Mouse (Mus musculus) ES-E14 (cell line): ENCODE measurements around the gene Fmr1. TPM values are rescaled to one million over a fixed set of nuclear protein-coding genes. Genes with fewer than 3 reads are reported as not detected.
A peak's percentile ranks its signal among the peaks of the same experiment; 100 is the strongest.
"Not testable (repeated sequence)": the region's sequence is repeated elsewhere in the genome, so short reads cannot be mapped to it uniquely, and the experiment has no call there.

Experiments used
- DNase-seq: peaks from one replicate; pipeline ENCODE4 v3.0.0-alpha.2; 2013; ENCODE audit warnings: low read depth, low spot score
- H3K27ac ChIP-seq: 2 replicates; pipeline ENCODE4 v1.5.1; 2012; ENCODE audit warnings: low read depth, mild to moderate bottlenecking, low read length, moderate library complexity, mixed read lengths; ENCODE audit not compliant: poor library complexity, insufficient read depth, severe bottlenecking
- H3K36me3 ChIP-seq: 2 replicates; pipeline ENCODE4 v1.6.1; 2012; ENCODE audit warnings: mild to moderate bottlenecking, low read length, moderate library complexity, mixed read lengths; ENCODE audit not compliant: control insufficient read depth, poor library complexity, insufficient read depth, severe bottlenecking
- H3K4me1 ChIP-seq, 2 experiments: fragments of 150-350 bp in 1 of 2; sonication (generic) in 1 of 2; 2 replicates each; pipeline ENCODE4 v1.6.1; 2012; ENCODE audit warnings: low read length in 2 of 2, mild to moderate bottlenecking in 1 of 2, mixed read lengths in 1 of 2; ENCODE audit not compliant: control insufficient read depth in 2 of 2, insufficient read depth in 2 of 2, poor library complexity in 1 of 2
- H3K4me3 ChIP-seq, 2 experiments: fragments of 150-350 bp in 1 of 2; sonication (generic) in 1 of 2; 2 replicates each; pipeline ENCODE4 v1.5.1; 2012; ENCODE audit warnings: low read length in 2 of 2, low read depth in 1 of 2, mild to moderate bottlenecking in 1 of 2, mixed read lengths in 1 of 2; ENCODE audit not compliant: insufficient read depth in 1 of 2, poor library complexity in 1 of 2, severe bottlenecking in 1 of 2
- H3K9ac ChIP-seq: 2 replicates; pipeline ENCODE4 v1.6.1; 2012; ENCODE audit warnings: low read depth, mild to moderate bottlenecking, low read length, mixed read lengths; ENCODE audit not compliant: poor library complexity, insufficient read depth, severe bottlenecking
- H3K9me3 ChIP-seq: fragments of 150-350 bp; sonication (generic); 2 replicates; pipeline ENCODE4 v1.6.1; 2012; ENCODE audit warnings: low read depth, mild to moderate bottlenecking, low read length; ENCODE audit not compliant: control insufficient read depth, insufficient read depth
- CHD2 ChIP-seq: IDR thresholded peaks from 2 replicates; pipeline ENCODE4 v1.6.1; 2014; ENCODE audit warnings: mild to moderate bottlenecking, low read depth, low read length, inconsistent platforms
- HCFC1 ChIP-seq: IDR thresholded peaks from 2 replicates; pipeline ENCODE4 v1.6.1; 2012; ENCODE audit warnings: low read length, inconsistent platforms, borderline replicate concordance; ENCODE audit not compliant: insufficient read depth
- MAFK ChIP-seq: IDR thresholded peaks from 2 replicates; pipeline ENCODE4 v1.6.1; 2014; ENCODE audit warnings: mild to moderate bottlenecking, low read depth, low read length, inconsistent platforms; ENCODE audit not compliant: insufficient read depth
- ZC3H11A ChIP-seq: IDR thresholded peaks from 2 replicates; pipeline ENCODE4 v1.6.1; 2012; ENCODE audit warnings: low read depth, mild to moderate bottlenecking, inconsistent platforms, low read length, borderline replicate concordance
- ZNF384 ChIP-seq: IDR thresholded peaks from 2 replicates; pipeline ENCODE4 v1.6.1; 2012; ENCODE audit warnings: low read depth, low read length, inconsistent platforms
- in situ Hi-C, 2 experiments: fragments of 600-800 bp; cut with MboI; formaldehyde crosslinking; loops; one replicate each; pipeline ENCODE4 v1.15.1; 2025; ENCODE audit warnings: low sequenced_read_pairs in 2 of 2, inconsistent platforms in 1 of 2; ENCODE audit not compliant: unreplicated experiment in 2 of 2
- total RNA-seq: library from RNA; depleted of rRNA; stranded (reverse); fragments of 300-350 nt; gene quantifications from 2 replicates; pipeline ENCODE4 v1.2.3, GENCODE M21; 2012

The Fmr1 gene
- total RNA-seq, 1 experiment = 38.5 TPM

DNA sequence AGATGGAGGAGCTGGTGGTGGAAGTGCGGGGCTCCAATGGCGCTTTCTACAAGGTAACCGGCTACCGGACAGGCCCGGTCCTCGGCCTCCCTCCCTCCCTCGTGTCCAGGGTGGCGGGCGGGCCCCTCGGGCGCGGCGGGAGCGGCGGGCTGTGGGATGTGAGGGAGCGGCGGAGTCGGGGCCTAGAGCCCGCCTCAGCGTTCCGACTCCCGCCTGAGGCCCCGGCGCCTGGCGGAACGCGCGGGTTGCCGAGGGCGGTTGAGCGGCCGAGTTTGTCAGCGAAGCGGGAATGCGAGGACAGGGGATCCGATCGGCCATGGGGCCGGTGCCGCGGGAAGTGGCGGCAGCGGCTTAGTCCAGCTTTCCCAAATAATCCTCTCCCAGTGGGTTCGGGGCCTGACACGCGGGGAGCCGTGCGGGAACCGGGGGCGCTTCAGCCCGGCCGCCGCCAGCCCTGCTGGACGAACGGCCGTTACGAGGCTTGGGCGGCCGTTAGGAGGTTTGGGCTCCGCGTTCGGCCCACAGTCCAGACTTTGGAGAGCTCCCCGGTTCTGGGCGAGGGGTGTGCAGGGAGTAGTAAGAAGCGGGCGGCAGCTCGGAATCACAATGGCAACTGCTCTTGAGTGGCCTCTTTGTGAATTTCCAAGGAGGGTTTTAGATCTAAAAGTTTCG is 610 bp downstream of the Fmr1 start:
- H3K9me3 ChIP-seq = no peaks in the 10 kb centered on the region
- no peaks in the 10 kb centered on the region for H3K36me3 ChIP-seq
- in situ Hi-C loops = no loop called here
- peak overlapping the region; percentile 81 for H3K27ac ChIP-seq
- H3K4me1 ChIP-seq = peaks cover 0 to 2% of the 10 kb centered on the region in 2 experiments; a peak in 1 of 4 replicates
- no peak for TF ChIP-seq HCFC1
- TF ChIP-seq MAFK = no peak
- no peak for TF ChIP-seq CHD2
- TF ChIP-seq ZC3H11A = no peak
- no peak for TF ChIP-seq ZNF384
- DNase-seq = no peak
- peak overlapping the region; percentile 79 to 90 for H3K4me3 ChIP-seq
- H3K9ac ChIP-seq = peak overlapping the region; percentile 82

GRCm38 (mm10) chrX:68684706-68685105 is 6.4 kb downstream of the Fmr1 start:
- in situ Hi-C loops = no loop called here
- Histone ChIP-seq H3K36me3 (no peaks in the 10 kb centered on the region), H3K9ac (no peak overlapping the region), H3K9me3 (no peaks in the 10 kb centered on the region), H3K27ac (no peak overlapping the region), H3K4me1 (no peaks in the 10 kb centered on the region; a peak in 1 of 4 replicates), H3K4me3 (no peak overlapping the region)
- TF ChIP-seq HCFC1 (no peak), MAFK (no peak), ZC3H11A (no peak), ZNF384 (no peak), CHD2 (no peak)
- no peak for DNase-seq

DNA sequence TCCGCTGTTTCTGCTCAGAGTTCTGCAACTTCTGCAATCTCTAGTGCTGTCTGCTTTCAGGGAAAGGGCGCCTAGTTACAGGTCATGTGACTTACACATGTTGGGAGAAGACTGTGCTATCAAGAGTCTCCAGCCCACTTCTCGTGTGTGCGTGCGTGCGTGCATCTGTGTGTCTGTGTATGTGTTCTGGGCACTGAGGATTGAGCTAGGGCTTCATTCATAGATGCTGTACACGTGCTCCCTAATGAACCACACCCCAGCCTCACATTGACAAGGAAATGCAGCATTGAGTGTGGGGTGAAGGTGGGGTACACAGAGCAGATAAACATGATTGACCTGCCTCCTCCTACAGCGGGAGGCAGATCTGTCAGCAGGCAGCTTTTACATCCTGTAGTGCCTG is 13.6 kb downstream of the Fmr1 start:
- H3K36me3 ChIP-seq, H3K27ac ChIP-seq, H3K9ac ChIP-seq, H3K9me3 ChIP-seq, DNase-seq, H3K4me3 ChIP-seq, H3K4me1 ChIP-seq, in situ Hi-C loops: not testable (repeated sequence)

GRCm38 (mm10) chrX:68736902-68737301 is 58.6 kb downstream of the Fmr1 start:
- H3K36me3 ChIP-seq = no peaks in the 10 kb centered on the region
- H3K9ac ChIP-seq = no peak overlapping the region
- in situ Hi-C loops = no loop called here
- no peaks in the 10 kb centered on the region for H3K4me1 ChIP-seq
- no peak overlapping the region for H3K4me3 ChIP-seq
- no peak for DNase-seq
- H3K9me3 ChIP-seq = no peaks in the 10 kb centered on the region
- H3K27ac ChIP-seq = no peak overlapping the region
- no peak for TF ChIP-seq HCFC1
- no peak for TF ChIP-seq ZC3H11A

DNA sequence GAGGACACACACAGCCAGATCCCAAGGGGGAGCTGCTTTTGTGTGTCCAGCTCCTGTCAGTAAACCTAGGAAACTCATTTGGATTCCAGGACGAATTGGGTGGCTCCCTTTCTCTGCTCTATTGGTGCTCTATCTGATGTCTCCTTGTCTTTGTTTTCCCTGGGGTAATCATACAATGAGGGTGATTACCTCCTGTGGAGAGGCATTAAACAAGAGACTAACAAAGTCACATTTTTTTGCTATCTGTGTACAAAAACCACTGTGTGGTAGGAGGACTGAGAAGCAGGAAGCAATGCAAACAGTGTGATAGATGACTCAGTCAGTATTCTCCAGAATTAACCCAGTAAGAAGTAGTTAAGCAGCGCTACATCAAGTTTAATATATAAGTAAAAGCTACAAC is 61.7 kb downstream of the Fmr1 start:
- H3K4me1 ChIP-seq = no peaks in the 10 kb centered on the region
- TF ChIP-seq ZC3H11A (no peak), CHD2 (no peak), MAFK (no peak), HCFC1 (no peak), ZNF384 (0 out of 2 replicates have a peak, but pooled peaks have one; percentile 11)
- in situ Hi-C loops = no loop called here
- no peaks in the 10 kb centered on the region for H3K36me3 ChIP-seq
- H3K4me3 ChIP-seq = no peak overlapping the region
- no peak overlapping the region for H3K27ac ChIP-seq
- no peak overlapping the region for H3K9ac ChIP-seq
- H3K9me3 ChIP-seq = no peaks in the 10 kb centered on the region
- DNase-seq = peak; percentile 47
